Mouse (Mus musculus) cerebellum, postnatal 25 days (tissue): ENCODE data around the gene Serpinf2.

Experiments used
- DNase-seq, 2 experiments: peaks; one replicate each; pipeline ENCODE4 v3.0.0; 2021; ENCODE audit warnings: mixed read lengths in 2 of 2

Gene Serpinf2

GRCm38 (mm10) chr11:75439363-75439762 lies at the start of gene Serpinf2:
Serpinf2 (minus strand) TSS chr11:75439591.
- no peak for DNase-seq

- no peak for DNase-seq
Measured at GRCm38 (mm10) chr11:75487496-75487895, 48.1 kb upstream of the Serpinf2 start.

GRCm38 (mm10) chr11:75486601-75487285 lies 47.4 kb upstream of the Serpinf2 start, which contains the start of gene Prpf8:
Prpf8 (plus strand) TSS chr11:75486816.
- peak; percentile 97 to 99 for DNase-seq

GRCm38 (mm10) chr11:75486192-75486591 lies 46.8 kb upstream of the Serpinf2 start:
- no peak for DNase-seq

- no peak for DNase-seq
Measured at GRCm38 (mm10) chr11:75473376-75473775, 34.0 kb upstream of the Serpinf2 start.

GRCm38 (mm10) chr11:75472469-75473081 lies 33.2 kb upstream of the Serpinf2 start:
- DNase-seq, result no peak

GRCm38 (mm10) chr11:75470675-75471074 lies 31.3 kb upstream of the Serpinf2 start:
- DNase-seq, result no peak

- DNase-seq, result no peak
Measured at GRCm38 (mm10) chr11:75469261-75469660, 29.9 kb upstream of the Serpinf2 start.

GRCm38 (mm10) chr11:75468410-75468809 lies 29.0 kb upstream of the Serpinf2 start:
- no peak for DNase-seq

- peak in 1 of 2 experiments; percentile 21 for DNase-seq
Measured at GRCm38 (mm10) chr11:75467512-75468215, 28.3 kb upstream of the Serpinf2 start.

GRCm38 (mm10) chr11:75466731-75467505 lies 27.5 kb upstream of the Serpinf2 start:
- DNase-seq, result no peak

GRCm38 (mm10) chr11:75465051-75465450 lies 25.7 kb upstream of the Serpinf2 start:
- DNase-seq, result no peak

- no peak for DNase-seq
Measured at GRCm38 (mm10) chr11:75464417-75464816, 25.0 kb upstream of the Serpinf2 start.

- DNase-seq, result no peak
Measured at GRCm38 (mm10) chr11:75463624-75464023, 24.2 kb upstream of the Serpinf2 start.

GRCm38 (mm10) chr11:75462865-75463336 lies 23.5 kb upstream of the Serpinf2 start:
- peak; percentile 25 to 71 for DNase-seq

- DNase-seq, result peak; percentile 44 to 68
Measured at GRCm38 (mm10) chr11:75462253-75462783, 22.9 kb upstream of the Serpinf2 start.

- no peak for DNase-seq
Measured at GRCm38 (mm10) chr11:75461743-75462252, 22.4 kb upstream of the Serpinf2 start.

GRCm38 (mm10) chr11:75460844-75461742 lies 21.7 kb upstream of the Serpinf2 start, which contains the start of gene Tlcd2:
Tlcd2 (plus strand) TSS chr11:75461715.
- DNase-seq, result peak; percentile 98 to 99

GRCm38 (mm10) chr11:75460103-75460843 lies 20.9 kb upstream of the Serpinf2 start:
- DNase-seq, result peak; percentile 87 to 92

- DNase-seq, result no peak
Measured at GRCm38 (mm10) chr11:75459751-75460102, 20.3 kb upstream of the Serpinf2 start.
